Mouse (Mus musculus) layer of hippocampus, adult 11-12 months (tissue): ENCODE data around the gene Gjd2.

Experiments
- DNase-seq: peaks from one replicate; pipeline ENCODE4 v3.0.0; 2022; ENCODE audit warnings: low spot score

Gjd2 gene

DNA sequence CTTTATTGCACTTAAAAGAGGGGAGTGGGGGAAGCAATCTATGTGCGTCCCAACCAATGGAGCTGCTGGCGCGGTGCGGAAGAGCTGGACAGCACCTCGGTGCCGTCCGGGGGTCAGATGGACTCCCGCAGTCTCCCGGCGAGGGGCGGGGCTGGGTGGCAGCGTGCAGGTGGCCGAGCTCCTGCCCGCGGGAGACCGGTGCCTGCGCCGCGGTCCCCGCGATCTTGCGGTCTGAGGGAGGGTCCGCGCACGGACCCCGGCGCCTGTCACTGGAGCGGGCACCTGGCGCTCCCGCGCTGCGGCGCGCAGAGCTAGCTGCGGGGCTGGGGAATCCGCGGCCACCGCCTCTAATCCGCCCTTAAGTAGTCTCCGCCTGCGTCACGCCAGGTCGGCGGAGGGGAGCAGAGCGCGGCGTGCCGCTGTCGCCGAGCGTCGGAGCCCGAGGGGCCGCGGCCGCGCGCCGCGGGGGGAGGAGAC, at the start of gene Gjd2:
Gene Gjd2, minus strand, starts transcription at position 325 of the 477 bp plus-strand sequence.
- no peak for DNase-seq

DNA sequence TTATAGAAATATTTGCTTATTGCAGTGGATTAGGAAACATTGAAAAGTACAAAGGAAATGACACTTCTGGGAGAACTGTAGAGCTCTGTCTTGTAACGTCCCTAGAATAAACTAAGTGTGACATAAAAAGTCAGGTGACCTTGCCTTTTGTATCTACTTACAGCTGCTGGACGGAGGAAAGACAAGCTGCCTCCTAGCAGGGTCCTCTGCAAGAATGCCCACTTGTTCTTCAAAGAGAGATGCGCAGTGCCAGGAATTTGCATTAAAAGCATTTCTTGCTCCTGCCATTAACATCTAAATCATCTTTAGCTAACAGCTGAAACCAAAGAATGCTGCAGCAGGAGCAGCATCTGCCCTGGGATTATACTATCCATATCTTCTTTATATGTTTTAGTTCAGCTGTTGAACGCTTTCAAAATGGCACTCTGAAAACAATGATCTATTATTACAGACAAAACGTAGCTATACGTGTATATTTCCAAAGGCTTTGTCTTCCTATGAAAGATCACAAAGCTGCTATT, 46.7 kb upstream of the Gjd2 start:
- DNase-seq, result no peak

DNA sequence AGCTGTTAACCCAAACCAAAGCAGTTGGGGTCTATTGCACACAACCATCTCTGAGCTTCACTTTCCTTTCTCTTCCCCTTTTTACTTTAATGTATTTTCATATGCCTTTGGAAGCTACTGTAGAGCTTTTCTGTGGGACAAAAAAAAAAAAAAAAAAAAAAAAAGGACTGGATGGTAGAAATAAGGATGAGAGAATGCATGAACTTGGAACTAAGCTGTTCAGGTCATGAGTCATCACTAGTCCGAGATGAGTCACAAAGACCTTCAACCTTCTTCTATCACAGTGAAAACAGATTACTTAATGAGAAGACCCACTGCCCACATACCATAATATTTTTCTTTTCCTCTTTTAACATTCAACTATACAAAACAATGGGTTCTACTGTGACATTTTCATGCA, 46.2 kb upstream of the Gjd2 start:
- DNase-seq, result no peak

DNA sequence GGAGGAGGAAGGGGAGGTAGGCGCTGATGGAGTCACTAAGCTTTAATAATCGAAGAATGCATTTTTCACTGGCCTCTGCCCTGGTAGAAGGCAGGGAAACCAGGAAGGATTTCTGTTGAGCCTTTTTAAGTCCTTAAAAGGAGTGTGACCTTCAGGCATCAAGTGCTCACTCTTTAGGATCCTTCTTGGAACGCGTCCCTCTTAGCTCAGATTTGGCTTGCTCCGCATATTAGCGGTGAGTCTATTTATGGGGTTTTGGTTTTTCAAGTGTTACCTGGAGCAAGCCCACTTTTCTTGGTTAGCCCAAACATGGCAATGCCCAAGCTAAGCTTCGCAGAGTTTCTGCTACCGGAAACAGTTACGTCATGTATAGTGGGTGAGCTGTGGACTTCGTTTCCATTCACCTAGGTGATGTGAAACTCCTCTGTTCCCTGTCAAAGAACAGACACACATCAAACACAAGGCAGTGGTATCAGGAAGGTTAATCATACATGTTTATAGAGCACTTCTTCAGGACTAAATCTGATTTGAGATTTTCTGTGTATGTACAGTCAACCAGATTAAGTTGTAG, 44.9 kb upstream of the Gjd2 start:
- no peak for DNase-seq

DNA sequence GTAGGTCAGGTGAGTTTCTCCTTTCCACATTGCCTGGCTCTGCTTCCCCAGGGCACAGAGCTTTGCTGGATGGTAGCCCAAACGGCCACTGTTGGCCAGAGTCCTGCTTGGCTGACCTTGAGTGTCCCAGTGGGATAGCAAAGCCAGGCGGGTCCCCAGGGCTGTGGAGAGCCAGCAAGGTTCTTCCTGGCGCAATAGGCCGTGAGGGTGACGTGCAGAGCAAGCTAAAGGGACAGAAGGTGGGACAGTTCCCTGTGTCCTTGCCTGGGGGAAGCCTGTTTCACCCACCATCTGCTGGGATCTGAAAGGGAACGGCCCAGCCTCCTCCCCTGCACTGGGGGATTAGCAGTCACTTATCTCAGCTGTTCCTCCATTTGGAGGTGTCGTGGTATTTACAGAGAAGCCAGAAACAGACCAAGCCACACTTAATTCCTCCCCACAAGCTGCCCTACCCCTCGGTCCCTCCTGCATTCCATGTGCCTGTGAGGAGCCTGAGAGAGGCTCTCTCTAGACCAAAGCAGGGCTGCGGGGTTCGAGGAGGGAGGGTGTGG, 44.0 kb upstream of the Gjd2 start:
- no peak for DNase-seq

DNA sequence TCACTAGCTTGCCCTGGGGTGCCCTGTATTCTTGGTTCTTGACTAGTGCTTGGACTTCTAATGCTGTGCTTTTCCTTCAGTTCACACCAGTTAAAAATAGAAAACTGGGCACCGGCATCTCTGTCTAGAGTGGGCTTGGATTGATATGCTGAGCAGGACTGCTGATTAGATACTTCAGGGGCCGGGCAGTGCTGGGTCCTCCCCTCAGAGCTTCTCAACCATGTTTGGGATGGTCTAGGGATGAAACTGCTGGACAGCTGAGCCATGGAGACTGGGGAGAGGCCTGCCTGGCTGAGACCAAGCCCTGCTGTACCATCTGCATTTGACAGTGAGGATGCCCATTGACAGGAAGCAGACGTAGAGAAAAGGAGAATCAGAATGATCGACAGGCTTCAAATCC, 40.7 kb upstream of the Gjd2 start:
- no peak for DNase-seq

DNA sequence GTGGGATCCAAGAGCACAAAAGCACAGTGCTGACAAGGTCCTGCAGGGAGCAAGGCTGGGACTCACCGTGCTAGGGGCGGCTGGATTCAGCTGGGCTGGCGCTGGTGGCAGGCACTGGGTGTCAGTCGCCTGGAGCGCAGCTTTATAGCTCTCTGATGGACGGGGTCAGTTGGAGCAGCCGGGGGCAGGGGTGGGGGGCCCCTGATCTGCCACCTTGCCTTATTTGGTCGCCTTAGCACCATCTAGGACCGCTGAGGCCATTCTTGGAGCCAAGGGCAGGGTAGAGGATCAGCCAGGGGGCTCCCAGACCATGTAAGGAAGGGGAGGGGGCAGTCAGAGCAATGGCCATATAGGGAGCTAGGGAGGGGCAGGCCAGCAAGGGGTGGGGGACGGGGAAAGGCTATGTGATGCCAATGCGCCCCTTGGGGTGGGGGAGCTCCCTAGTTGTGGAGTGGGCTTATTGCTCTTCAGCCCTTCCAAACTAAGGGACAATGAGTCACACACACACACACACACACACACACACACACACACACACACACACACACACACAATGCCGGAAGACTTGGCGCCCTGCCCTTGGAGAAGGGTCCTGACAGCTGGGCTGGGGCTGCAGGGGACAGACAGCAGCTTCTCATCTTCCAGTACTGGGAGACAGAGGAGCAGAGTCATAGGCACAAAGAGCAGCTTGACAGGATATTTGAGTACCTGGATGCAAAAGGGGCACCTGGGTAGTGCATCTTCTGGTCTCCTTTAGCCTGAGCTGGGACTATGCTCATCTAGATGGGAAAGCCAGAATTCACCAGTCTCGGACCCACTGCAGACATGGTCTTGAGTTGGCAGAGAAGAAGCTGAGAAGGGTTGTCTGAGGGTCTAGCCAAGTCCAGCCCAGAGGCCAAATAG, 39.5 kb upstream of the Gjd2 start, which contains the start of gene Actc1:
Gene Actc1, minus strand, starts transcription at position 853 of the 903 bp plus-strand sequence.
- DNase-seq, result no peak

DNA sequence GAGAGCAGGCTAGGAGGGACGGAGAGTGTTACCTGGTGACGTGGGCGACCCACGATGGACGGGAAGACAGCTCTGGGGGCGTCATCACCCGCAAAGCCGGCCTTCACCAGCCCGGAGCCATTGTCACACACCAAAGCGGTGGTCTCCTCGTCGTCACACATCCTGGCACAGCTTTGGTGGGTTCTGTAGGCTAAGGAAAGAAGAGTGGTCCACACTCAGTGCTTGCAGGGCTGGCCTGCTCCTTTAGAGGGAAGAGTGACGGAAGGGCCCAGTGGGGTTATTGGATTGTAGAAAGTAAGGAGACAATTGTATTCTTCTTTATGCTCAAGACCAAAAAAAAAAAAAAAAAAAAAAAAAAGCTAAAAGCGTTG, 38.4 kb upstream of the Gjd2 start:
- no peak for DNase-seq

DNA sequence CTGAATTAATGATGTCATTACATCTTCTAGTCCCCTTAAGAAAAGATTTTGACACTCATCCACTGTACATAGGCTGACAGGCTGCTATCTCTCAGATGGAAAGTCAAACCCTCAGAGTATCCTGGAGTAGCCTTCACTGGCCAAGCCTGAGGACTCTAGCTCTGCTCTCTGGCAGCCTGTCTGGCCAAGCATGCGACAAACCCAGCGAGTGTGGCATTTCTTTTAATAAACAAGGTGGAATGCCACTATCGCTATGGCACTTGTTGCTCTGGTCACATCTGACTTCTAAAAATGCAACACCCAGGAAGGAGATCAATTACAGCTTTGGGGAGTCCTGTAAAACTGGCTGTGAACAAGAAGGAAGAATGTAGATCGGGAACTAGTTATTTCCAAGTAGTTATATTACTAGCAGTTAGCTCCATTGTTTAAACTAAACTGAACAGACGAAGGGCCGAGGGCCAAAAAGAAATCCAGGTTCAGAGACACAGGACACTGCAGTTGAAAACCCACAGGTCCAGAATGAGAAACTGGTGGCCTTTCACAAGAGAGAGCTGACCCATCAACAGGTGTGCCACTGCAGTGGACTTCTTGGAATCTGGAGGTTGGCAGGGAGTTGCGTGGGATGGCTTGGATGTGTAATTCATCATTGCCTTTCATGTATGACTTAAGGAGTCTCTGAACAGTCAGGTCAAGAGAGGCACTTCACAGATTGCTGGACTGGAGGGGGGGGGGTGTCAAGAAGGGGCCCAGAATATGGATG, 37.9 kb upstream of the Gjd2 start:
- no peak for DNase-seq

DNA sequence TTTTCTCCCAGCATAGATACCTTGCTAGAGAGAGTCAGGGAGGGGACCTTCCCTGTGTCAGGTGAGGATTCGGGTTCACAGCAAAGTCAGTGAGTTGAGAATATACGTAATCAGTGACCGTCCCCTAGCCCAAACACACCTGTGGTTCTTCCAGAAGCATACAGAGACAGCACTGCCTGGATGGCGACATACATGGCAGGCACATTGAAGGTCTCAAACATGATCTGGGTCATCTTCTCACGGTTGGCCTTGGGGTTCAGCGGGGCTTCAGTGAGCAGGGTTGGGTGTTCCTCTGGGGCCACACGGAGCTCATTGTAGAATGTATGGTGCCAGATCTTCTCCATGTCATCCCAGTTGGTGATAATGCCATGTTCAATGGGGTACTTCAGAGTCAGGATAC, 36.7 kb upstream of the Gjd2 start:
- DNase-seq, result no peak

DNA sequence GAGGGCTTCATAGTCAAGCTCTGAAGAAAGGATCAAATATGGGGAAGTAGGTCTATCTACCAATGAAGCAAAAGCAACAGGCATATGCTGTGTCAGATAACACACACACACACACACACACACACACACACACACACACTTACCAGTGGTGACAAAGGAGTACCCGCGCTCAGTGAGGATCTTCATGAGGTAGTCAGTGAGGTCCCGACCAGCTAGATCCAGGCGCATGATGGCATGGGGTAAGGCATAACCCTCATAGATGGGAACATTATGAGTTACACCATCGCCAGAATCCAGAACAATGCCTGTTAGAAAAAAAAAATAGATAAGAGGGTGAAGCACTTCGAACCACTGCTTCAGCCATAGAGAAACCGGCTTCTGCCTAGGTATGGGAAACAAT, 36.0 kb upstream of the Gjd2 start:
- DNase-seq, result no peak

DNA sequence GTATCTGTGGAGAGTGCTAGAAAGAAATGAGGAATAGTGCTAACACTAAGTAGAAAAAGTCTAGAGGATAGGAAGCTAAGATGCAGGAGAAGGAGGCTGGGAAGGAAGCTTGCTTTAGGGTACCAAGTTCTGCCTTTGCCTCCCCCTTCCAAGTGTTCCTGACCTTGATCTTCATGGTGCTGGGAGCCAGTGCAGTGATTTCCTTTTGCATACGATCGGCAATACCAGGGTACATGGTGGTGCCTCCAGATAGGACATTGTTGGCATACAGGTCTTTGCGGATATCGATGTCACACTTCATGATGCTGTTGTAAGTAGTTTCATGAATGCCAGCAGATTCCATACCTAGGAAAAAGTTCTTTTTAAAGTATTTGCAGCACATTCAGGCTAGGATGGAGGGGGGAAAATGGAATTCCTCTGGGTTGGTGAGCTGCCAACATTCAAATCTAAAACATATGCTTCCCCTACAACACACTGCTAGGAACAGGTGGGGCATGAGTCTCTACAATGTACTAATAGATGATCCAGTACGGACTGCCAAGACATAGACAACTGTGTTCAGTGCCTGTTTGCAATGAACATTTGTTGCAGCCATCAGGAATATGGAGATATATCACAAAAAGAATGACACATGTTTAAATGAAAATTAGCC, 34.7 kb upstream of the Gjd2 start:
- no peak for DNase-seq

DNA sequence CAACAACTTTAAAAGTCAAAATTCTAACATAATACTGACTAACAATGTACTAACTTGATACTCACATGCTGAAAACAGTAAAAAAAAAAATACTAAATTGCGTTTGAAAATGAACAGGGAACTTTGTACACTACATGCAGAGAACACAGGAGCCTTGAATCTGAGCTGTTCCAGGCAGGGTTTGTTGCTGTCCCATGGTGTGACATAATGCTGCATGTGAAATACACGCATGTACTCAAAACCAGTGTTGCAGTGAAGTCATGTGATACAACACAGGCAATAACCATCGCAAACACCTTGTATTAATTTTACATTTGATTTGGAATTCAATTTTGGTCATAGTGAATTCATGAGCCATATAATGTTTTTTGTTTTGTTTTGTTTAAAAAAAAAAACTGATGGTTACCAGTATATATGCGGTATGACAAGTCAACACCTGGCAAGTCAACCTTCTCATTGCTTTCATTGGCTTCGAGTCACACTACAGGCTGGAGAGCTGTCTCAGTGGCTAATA, 32.8 kb upstream of the Gjd2 start:
- DNase-seq, result no peak

DNA sequence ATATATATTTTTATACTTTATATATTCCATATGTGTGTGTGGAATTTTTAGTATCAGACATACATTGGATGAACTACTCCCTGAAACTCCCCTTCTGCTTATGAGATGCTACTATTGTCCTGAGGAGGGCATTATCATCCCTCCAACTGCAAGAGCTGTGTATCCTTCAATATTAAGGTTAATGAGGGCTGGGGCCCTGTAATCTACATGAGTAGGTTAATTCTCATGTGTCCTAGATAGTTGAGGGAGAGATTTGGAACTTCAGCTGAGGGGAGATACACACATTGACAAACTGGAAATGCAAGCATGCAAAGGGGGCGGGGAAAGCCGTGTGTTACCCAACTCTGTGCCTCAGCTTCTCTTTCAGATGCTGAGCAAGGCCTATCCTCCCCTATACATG, 24.5 kb upstream of the Gjd2 start:
- no peak for DNase-seq

DNA sequence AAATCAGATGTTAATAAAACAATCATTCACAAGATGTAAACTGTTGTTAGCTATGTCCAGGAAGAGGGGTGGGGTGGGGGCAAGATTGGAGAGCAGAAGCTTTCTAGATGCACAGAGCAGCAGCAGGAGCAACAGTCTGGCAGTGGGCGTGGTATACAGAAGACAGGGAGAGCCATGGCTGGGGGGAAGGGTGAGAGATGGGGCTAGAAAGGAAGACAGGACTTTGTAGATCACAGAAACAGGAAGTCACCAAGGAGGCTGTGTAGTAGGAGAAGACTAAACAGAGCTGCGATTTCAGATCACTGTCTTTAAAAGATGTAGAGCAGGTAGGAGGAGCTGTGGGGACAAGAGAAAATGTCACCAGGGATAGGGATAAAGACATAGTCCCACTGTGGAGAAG, 18.8 kb upstream of the Gjd2 start:
- DNase-seq, result no peak

DNA sequence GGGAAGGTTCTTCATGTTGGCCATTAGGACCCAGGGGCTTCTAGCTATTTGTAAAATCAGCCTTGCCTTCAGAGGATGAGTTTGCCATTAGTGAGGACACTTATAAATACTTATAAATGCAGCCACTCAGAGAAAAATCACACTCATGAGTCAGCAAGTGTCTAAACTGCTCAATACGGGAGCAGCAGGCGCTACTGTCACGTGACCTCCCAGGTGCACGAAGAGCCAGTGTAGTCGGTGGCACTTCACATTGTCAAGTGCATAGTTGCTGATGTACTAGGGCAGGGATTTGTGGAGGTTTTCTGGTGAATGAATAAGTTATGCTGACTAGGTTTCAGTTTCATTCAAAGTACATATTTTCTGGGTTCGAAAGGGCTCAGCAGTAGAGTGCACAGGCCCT, 10.0 kb upstream of the Gjd2 start:
- no peak for DNase-seq

DNA sequence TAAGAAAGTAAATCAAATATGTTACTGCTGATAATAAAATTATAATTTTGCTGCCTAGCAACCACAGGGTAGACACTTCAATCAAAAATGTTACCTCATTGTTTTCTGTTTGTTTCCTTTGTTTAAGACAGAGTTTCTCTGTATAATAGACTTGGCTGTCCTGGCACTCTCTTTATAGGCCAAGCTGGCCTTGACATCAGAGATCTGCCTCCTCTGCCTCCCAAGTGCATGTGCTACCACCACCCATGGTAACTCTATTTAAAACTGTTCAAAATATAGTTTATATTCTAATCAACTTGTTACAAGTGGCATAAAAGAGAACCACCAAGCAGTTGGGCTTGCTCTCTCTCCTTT, 6.8 kb upstream of the Gjd2 start:
- no peak for DNase-seq

DNA sequence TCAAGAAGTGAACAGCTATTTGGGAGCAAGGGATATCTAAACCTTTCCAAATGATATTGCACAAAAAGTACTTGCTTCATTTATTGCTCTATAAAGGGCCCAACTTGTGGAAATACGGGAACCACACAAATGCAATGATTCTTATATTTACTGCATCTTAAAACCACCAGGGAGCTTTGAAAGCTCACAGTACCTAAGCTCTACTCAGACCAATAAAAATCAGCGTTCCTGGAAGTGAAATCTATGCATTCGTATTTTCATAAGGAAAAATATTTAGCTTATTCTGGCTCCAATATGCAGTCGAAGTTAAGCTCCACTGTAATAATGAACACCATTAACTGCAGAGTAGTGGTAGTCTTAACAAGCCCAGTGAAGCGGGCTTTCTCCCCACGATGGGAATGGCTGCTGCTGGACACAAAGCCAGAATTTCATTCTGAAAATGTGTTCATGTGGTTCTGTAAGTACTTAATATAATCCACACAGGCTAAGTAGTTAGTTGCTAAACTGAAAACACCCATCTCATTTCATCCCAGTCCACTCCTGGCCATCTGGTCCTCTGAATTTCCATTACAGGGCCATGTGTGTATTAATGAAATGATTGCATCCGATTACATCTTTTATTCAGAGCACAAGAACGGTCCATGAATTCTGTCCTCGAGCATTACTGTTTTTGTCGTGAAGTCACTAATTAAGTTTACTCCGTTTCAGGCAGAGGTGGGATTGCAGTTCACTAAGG, 6.2 kb upstream of the Gjd2 start:
- DNase-seq, result no peak

DNA sequence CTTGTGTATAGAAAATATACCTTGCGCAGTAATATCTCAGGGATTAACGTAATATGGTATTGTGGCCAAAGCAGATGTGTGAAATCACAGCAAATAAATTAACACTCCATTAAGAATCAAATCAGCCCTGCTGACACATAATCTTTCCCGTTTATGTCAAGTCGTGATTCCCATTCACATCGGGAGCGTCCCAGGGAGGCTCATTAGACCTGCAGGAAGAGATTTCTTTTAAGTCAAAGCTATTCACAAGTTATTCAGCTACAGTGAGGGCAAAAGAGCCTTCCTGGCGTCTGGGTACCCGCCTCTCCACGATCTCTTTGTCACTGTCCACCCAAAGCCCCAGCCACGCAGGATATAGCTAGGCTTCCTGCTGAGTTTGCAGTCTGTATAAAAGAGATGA, 4.7 kb upstream of the Gjd2 start:
- no peak for DNase-seq

DNA sequence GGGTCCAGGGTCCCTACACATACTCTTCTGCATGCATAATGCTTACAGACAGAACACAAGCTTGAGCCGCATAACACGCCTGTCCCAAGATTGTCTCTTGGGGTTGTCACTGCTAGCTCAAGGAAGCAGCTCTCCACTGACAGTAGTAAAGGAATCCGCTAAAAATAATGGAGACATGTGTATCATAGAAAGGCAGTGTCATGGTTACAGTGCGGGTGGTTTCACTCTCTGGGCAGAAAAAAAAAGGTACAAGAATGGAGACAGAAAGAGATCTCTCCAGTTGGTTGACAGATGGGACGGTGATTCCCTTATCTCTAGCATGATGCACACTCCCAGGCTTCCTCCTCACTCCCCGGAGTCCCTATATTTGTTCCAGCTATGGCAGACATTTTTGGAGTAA, 1.4 kb upstream of the Gjd2 start:
- DNase-seq, result no peak

DNA sequence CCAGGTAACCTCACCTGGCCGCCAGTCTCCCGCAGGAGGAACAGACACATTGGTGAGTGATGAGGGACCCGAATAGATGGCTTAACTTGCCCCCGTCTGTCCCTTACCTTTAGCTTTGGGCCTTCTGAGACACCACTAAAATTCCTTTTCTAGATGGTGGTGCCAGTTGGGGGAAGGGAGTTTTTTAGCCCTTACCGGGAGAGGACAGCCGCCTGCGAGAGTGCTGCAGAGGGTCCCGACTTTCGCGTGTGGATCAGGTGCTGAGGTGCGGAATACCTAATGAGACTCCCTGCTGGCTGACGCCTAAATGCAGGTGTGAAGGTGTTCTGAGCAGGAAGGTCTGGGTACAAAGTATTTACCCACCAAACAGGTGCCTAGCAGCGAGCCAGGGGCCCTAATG, 427 bp upstream of the Gjd2 start:
- DNase-seq, result no peak
